Mouse (Mus musculus) adrenal gland, postnatal 10 days (tissue): ENCODE measurements around the gene Krtap26-1. TPM values are rescaled to one million over a fixed set of nuclear protein-coding genes. Genes with fewer than 3 reads are reported as not detected.

Experiments used
- total RNA-seq, 2 experiments: library from RNA; stranded (reverse); gene quantifications; 2 replicates each; pipeline ENCODE4 v1.2.3; 2021

Gene Krtap26-1
- total RNA-seq, 2 experiments from 2014 or later, result not detected

Other genes starting within 250 kb of the Krtap26-1 start
- not detected for gene Cldn17, start 140.8 kb downstream of the Krtap26-1 start, total RNA-seq
- gene Cldn8, start 84.6 kb downstream of the Krtap26-1 start, total RNA-seq, result not detected
- not detected for gene Krtap24-1, start 35.5 kb downstream of the Krtap26-1 start, total RNA-seq
- not detected for gene 2310079G19Rik, start 20.1 kb downstream of the Krtap26-1 start, total RNA-seq
- not detected for gene Krtap27-1, start 23.9 kb upstream of the Krtap26-1 start, total RNA-seq
- gene 2310061N02Rik, start 60.2 kb upstream of the Krtap26-1 start, total RNA-seq, result not detected
- gene Krtap13-1, start 81.1 kb upstream of the Krtap26-1 start, total RNA-seq, result not detected
- not detected for gene Krtap13, start 103.8 kb upstream of the Krtap26-1 start, total RNA-seq
- not detected for gene 2310034C09Rik, start 111.1 kb upstream of the Krtap26-1 start, total RNA-seq
- not detected for gene 2310057N15Rik, start 126.4 kb upstream of the Krtap26-1 start, total RNA-seq
- gene Gm5965, start 130.1 kb upstream of the Krtap26-1 start, total RNA-seq, result not detected
- gene Gm20741, start 164.4 kb upstream of the Krtap26-1 start, total RNA-seq, result not detected
- not detected for gene Krtap15, start 172.4 kb upstream of the Krtap26-1 start, total RNA-seq
- not detected for gene Krtap14, start 178.3 kb upstream of the Krtap26-1 start, total RNA-seq
- not detected for gene Krtap19-1, start 221.6 kb upstream of the Krtap26-1 start, total RNA-seq
- not detected for gene Krtap19-2, start 226.5 kb upstream of the Krtap26-1 start, total RNA-seq
- gene Krtap19-3, start 230.2 kb upstream of the Krtap26-1 start, total RNA-seq, result not detected
- gene Krtap19-4, start 237.3 kb upstream of the Krtap26-1 start, total RNA-seq, result not detected
- not detected for gene Krtap19-5, start 248.7 kb upstream of the Krtap26-1 start, total RNA-seq